Mouse (Mus musculus) kidney, postnatal 10 days (tissue): Measurements from ENCODE around the gene Ankrd9.

ENCODE experiments used
- DNase-seq: peaks from one replicate; pipeline ENCODE4 v3.0.0; 2021; ENCODE audit warnings: mixed read lengths

Ankrd9 gene

DNA sequence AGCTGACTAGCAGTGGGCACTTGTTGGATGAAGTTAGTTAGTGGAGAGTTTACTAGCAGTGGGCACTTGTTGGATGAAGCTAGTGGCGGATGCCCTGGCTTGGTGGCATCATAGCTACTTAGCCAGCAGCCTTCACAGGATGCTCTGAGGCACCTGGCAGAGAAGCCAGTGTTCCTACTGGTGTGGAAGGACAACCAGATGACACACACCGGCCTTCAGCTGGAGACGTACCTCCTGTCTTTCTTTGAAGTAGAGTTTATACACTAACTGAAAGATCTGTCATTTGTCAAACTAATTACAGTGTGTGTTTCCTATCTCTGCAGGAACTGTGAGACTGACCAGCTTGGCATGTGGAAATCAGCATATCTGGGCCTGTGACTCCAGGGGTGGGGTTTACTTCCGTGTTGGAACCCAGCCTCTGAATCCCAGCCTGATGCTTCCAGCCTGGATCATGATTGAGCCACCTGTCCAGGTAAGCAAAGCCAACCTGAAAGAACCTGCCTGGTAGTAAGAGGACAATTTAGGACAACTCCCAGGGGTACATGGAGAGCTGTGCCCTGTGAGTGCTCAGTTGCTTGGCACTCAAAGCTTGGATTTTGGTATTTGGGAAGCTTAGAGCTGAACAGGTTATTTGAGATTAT lies 24.4 kb downstream of the Ankrd9 start:
- DNase-seq: no peak

- DNase-seq: no peak
Measured at GRCm38 (mm10) chr12:110953900-110954299, 24.9 kb downstream of the Ankrd9 start.

- DNase-seq: no peak
Measured at GRCm38 (mm10) chr12:110953443-110953842, 25.4 kb downstream of the Ankrd9 start.

GRCm38 (mm10) chr12:110952628-110953385 lies 26.0 kb downstream of the Ankrd9 start:
- no peak for DNase-seq

DNA sequence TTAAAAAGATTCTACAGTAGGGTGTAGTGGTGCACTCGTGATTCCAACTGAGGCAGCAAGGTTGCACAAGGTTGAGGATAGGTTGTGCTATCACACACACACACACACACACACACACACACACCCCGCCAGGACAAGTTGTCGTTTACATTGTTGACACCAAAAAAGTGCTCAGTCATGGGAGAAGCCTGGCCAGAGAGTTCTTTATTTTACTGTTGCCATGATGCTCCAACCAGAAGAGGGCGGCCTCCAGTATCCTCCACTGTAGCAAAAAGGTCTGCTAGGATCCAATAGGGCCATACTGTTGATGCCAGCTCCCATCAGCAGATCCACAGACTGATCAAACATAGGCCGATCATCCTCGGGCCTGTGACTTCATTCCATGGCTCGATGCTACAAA lies 27.6 kb downstream of the Ankrd9 start:
- no peak for DNase-seq

DNA sequence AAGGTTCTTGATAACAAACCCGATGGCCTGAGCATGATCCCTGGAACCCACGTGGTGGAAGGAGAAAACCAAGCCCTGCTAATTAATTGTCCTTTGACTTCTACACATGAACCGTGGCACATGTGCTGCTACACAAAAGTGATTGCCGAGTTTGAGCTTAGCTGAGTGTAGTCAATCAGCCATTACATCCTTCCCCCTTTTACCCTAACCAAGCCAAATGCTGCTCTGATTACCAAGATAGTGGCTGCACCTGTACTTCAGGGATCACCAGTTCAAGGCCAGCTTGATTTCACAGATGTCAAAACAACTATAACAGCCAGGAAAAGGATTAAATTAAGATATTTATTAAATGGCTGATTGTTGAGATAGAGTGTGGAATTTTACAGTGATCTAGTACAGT lies 28.7 kb downstream of the Ankrd9 start:
- no peak for DNase-seq

DNA sequence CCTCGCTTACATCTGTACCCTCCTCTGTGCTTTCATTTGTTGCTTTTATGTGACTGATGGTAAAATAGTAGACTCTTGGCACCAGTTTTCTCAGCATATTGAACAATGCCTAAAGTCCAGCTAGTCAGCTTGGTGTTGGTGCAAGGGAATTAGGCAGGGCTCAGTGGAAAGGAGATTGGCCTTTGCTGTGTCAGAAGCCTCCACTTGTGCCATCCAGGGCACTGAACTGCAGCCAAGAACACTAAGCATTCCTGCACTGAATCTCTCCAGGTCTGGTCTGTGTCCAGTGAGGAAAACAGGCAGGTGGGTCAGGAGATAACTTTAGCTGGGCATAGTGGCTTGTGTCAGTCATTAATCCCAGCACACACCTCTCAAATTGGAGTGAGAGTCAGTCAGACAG lies 29.4 kb downstream of the Ankrd9 start:
- no peak for DNase-seq

DNA sequence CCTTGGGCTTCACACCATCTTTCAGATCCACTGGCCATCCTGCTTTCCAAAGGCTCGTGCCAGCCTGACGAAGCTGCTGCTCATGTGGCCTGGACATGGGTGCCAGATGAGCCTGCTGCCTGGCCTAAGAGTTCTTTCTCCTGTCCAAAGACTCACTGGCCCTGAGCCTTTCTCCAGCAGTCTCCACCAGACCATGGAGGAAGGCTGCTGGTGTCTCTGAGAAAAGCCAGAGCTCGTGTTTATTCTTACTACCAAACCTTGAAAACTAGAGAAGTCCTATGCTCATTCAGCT lies 30.0 kb downstream of the Ankrd9 start:
- DNase-seq: no peak

- DNase-seq: no peak
Measured at GRCm38 (mm10) chr12:110948082-110948909, 30.5 kb downstream of the Ankrd9 start.

DNA sequence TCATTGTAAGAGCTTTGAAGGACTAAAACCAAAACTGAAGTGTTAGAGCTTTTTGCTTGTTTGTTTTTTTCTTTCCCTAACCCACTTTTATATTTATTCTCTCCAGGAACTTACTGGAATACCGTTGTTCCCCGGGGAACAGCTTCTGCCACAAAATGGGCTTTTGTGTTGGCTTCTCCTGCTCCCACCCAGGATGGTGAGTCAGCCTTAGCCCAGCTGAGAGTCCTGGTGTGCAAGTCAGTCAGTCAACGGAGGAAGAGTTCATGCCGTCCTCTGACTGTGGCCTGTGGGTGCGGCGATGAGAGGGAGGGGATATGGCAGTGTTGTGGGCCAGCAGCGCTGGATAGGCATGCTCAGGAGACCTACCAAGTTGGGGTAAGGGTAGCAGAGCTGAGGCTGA lies 32.6 kb downstream of the Ankrd9 start:
- DNase-seq: no peak

DNA sequence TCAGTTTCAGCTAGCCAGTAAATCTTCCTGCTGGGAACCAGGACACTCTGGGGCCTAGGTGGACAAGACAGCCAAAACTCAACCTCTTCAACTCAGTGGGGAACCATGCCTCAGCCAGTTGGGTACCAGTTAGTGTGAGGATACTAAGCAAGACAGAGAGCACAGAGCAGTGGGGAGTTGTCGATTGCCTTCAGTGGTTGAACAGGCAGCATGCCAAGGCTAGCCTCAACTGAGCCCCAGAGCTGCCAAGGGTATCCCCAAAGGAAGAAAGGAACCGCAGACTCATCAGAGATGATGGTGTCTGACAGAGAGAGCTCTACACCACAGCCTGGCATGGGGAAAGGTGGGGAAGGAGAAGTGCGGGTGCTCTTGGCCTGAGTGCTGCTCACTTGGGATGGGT lies 38.0 kb downstream of the Ankrd9 start:
- no peak for DNase-seq

GRCm38 (mm10) chr12:110939385-110939784 lies 39.5 kb downstream of the Ankrd9 start:
- no peak for DNase-seq

- peak; percentile 18 for DNase-seq
Measured at GRCm38 (mm10) chr12:110937496-110937895, 41.3 kb downstream of the Ankrd9 start.

GRCm38 (mm10) chr12:110935983-110936620 lies 42.7 kb downstream of the Ankrd9 start:
- peak; percentile 90 for DNase-seq

DNA sequence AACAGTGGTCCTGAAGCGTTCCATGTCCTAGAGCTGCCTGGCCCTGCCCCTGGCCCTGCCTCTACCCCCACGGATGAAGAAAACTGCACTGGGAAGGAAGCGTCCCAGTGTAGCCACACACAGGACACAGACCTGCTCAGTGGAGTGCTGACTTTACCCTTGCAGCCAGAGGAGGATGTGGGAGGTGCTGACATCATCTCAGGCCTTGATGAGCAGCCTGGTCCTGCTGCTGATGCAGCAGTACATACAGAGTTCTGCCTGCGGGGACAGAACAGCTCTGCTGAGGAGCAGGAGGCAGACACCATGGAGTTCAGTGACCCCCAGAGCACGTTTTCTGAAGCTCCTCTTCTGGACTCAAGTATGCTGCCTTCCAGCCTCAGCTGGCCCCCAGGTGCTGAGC lies 46.0 kb downstream of the Ankrd9 start:
- DNase-seq: peak; percentile 22
